Mouse (Mus musculus) layer of hippocampus, adult 9-11 months (tissue): ENCODE measurements around the gene Negr1.

Source experiments
- DNase-seq: peaks from one replicate; pipeline ENCODE4 v3.0.0; 2022

The Negr1 gene

GRCm38 (mm10) chr3:156561524-156562423 lies at the start of gene Negr1:
Negr1 (plus strand) TSS chr3:156561794.
- peak; percentile 84 for DNase-seq

GRCm38 (mm10) chr3:156526461-156526933 lies 35.1 kb upstream of the Negr1 start:
- DNase-seq: peak; percentile 3

- no peak for DNase-seq
These were observed 34.2 kb upstream of the Negr1 start for GRCm38 (mm10) chr3:156527231-156527995.

- peak; percentile 23 for DNase-seq
These were observed 2.2 kb upstream of the Negr1 start for GRCm38 (mm10) chr3:156559441-156559825.

GRCm38 (mm10) chr3:156559826-156560471 lies 1.6 kb upstream of the Negr1 start:
- DNase-seq: peak; percentile 38

GRCm38 (mm10) chr3:156560766-156561165 lies 828 bp upstream of the Negr1 start:
- DNase-seq: peak; percentile 94

GRCm38 (mm10) chr3:156562424-156562785 lies 811 bp downstream of the Negr1 start:
- no peak for DNase-seq

GRCm38 (mm10) chr3:156562796-156563195 lies 1.2 kb downstream of the Negr1 start:
- DNase-seq: no peak

- DNase-seq: no peak
These were observed 1.8 kb downstream of the Negr1 start for GRCm38 (mm10) chr3:156563353-156563752.

GRCm38 (mm10) chr3:156573465-156573864 lies 11.9 kb downstream of the Negr1 start:
- DNase-seq: no peak

GRCm38 (mm10) chr3:156576292-156576691 lies 14.7 kb downstream of the Negr1 start:
- no peak for DNase-seq

- no peak for DNase-seq
These were observed 29.0 kb downstream of the Negr1 start for GRCm38 (mm10) chr3:156590612-156591011.

GRCm38 (mm10) chr3:156591125-156591524 lies 29.5 kb downstream of the Negr1 start:
- DNase-seq: no peak

GRCm38 (mm10) chr3:156606846-156607245 lies 45.3 kb downstream of the Negr1 start:
- no peak for DNase-seq

GRCm38 (mm10) chr3:156619921-156620320 lies 58.3 kb downstream of the Negr1 start:
- DNase-seq: no peak

GRCm38 (mm10) chr3:156628594-156628993 lies 67.0 kb downstream of the Negr1 start:
- no peak for DNase-seq

GRCm38 (mm10) chr3:156632942-156633341 lies 71.3 kb downstream of the Negr1 start:
- no peak for DNase-seq

- DNase-seq: no peak
These were observed 77.8 kb downstream of the Negr1 start for GRCm38 (mm10) chr3:156639382-156639781.

- DNase-seq: peak; percentile 31
These were observed 82.2 kb downstream of the Negr1 start for GRCm38 (mm10) chr3:156643710-156644363.

- DNase-seq: no peak
These were observed 86.8 kb downstream of the Negr1 start for GRCm38 (mm10) chr3:156648378-156648777.

- DNase-seq: no peak
These were observed 101.0 kb downstream of the Negr1 start for GRCm38 (mm10) chr3:156662553-156662952.

- no peak for DNase-seq
These were observed 111.0 kb downstream of the Negr1 start for GRCm38 (mm10) chr3:156672560-156672959.
